Mouse (Mus musculus) stomach, postnatal 0 days (tissue): ENCODE results near the gene Dab1.

Experiments used
- CTCF ChIP-seq: IDR thresholded peaks from 2 replicates; pipeline ENCODE4 v1.5.1; 2016; ENCODE audit warnings: antibody characterized with exemption, low read depth, mild to moderate bottlenecking, moderate library complexity
- EP300 ChIP-seq: optimal IDR thresholded peaks from 2 replicates; pipeline ENCODE3; 2016; ENCODE audit warnings: antibody characterized with exemption

- TF ChIP-seq CTCF: no peak
- no peak for TF ChIP-seq EP300
Observed at GRCm38 (mm10) chr4:104587826-104588225, 968.7 kb downstream of the Dab1 start.
